In genomic region chr3:94310491-94310890, GRCm38 (mm10) we compare ENCODE assay signal across 9 mouse cellular contexts. TPM values are rescaled to one million over a fixed set of nuclear protein-coding genes. Genes with fewer than 3 reads are reported as not detected.
DNase-seq lines count a peak whose midpoint lies in the region; ATAC-seq and TF ChIP-seq lines count a peak whose summit lies in the region.
"Had no signal": no experiment of that assay in that cellular context is flagged by ENCODE, and none has a peak within 500 bp of the region (broad histone marks: within the 10 kb centered on the region; RNA-seq: fewer than 3 reads in every experiment).

No protein-coding gene starts in this region.

- ATAC-seq in heart, embryonic 14.5 days (ENCODE audit: insufficient number of reproducible peaks, insufficient read depth, low FRiP score, low read depth) = no peak
- ATAC-seq in heart, postnatal 0 days (ENCODE audit: insufficient read depth, low read depth) = no peak
- no peak for ATAC-seq in midbrain, embryonic 11.5 days (ENCODE audit: low FRiP score)

- no peak for TF ChIP-seq CTCF in heart, postnatal 0 days (IDR thresholded peaks at IDR 0.05; ENCODE audit: low read depth)

- WGBS in heart, embryonic 14.5 days = 36% methylated on average over 7 of the region's 7 CpGs
- 44% methylated on average over 7 of the region's 7 CpGs for WGBS in heart, postnatal 0 days
- whole genome bisulfite sequencing in midbrain, embryonic 11.5 days = 58% methylated on average over 7 of the region's 7 CpGs

- H3K4me1 ChIP-seq in heart, embryonic 14.5 days (ENCODE audit: control insufficient read depth in 2 of 2, insufficient read depth in 2 of 2, low read length in 2 of 2) = peaks cover 0 to 8% of the 10 kb centered on the region in 2 experiments; a peak in 2 of 4 replicates
- peaks cover 12% of the 10 kb centered on the region for H3K4me1 ChIP-seq in heart, postnatal 0 days (ENCODE audit: control insufficient read depth, insufficient read depth)
- no peaks in the 10 kb centered on the region for H3K4me1 ChIP-seq in midbrain, embryonic 11.5 days (ENCODE audit: control insufficient read depth, insufficient read depth, low read length)

- H3K27ac ChIP-seq in heart, embryonic 14.5 days (replicated peaks in 1 of 2; ENCODE audit: control insufficient read depth in 1 of 2, insufficient read depth in 1 of 2, low read depth in 2 of 2, low read length in 2 of 2) = peak overlapping the region; percentile 54 to 88
- peak overlapping the region; percentile 85 for H3K27ac ChIP-seq in heart, postnatal 0 days (ENCODE audit: low read depth)
- peak overlapping the region; percentile 30; the same call in 1 of the 2 replicates for H3K27ac ChIP-seq in midbrain, embryonic 11.5 days (ENCODE audit: low read depth, low read length)

- DNase-seq in heart, postnatal 25 days (ENCODE audit: low spot score) = no peak
- peak; percentile 6 for DNase-seq in ZHBTc4 (ENCODE audit: low read depth, low spot score)
- DNase-seq in heart, postnatal 0 days (ENCODE audit: low spot score) = no peak
- DNase-seq in midbrain, embryonic 11.5 days (ENCODE audit: low spot score, missing footprints) = peak; percentile 86
- DNase-seq in adrenal gland, postnatal 14 days = no peak
- no peak for DNase-seq in T-cell, adult 2 months (ENCODE audit: low spot score)
- no peak for DNase-seq in adrenal gland, adult 18-20 months (ENCODE audit: low spot score in 2 of 2)

- H3K9ac ChIP-seq in heart, embryonic 14.5 days (ENCODE audit: low read length) = peak overlapping the region; percentile 72
- H3K9ac ChIP-seq in heart, postnatal 0 days (replicated peaks; ENCODE audit: low read depth, low read length) = peak overlapping the region; percentile 71
- peak overlapping the region; percentile 63 for H3K9ac ChIP-seq in midbrain, embryonic 11.5 days (ENCODE audit: low read length)

- H3K36me3 ChIP-seq in heart, embryonic 14.5 days (ENCODE audit: control insufficient read depth, insufficient read depth, low read length) = no peaks in the 10 kb centered on the region
- no peaks in the 10 kb centered on the region for H3K36me3 ChIP-seq in heart, postnatal 0 days (replicated peaks; ENCODE audit: control insufficient read depth, insufficient read depth, low read length)
- H3K36me3 ChIP-seq in midbrain, embryonic 11.5 days (ENCODE audit: control insufficient read depth, insufficient read depth, low read length) = no peaks in the 10 kb centered on the region

- H3K27me3 ChIP-seq in heart, embryonic 14.5 days (ENCODE audit: control insufficient read depth, insufficient read depth, low read length) = no peaks in the 10 kb centered on the region
- H3K27me3 ChIP-seq in heart, postnatal 0 days (ENCODE audit: control insufficient read depth, insufficient read depth, low read length) = no peaks in the 10 kb centered on the region
- H3K27me3 ChIP-seq in midbrain, embryonic 11.5 days (ENCODE audit: control insufficient read depth, insufficient read depth, low read length) = no peaks in the 10 kb centered on the region

- peak overlapping the region; percentile 84 for H3K4me2 ChIP-seq in heart, embryonic 14.5 days (ENCODE audit: low read length)
- peak overlapping the region; percentile 80 for H3K4me2 ChIP-seq in heart, postnatal 0 days (ENCODE audit: low read depth, low read length)
- H3K4me2 ChIP-seq in midbrain, embryonic 11.5 days = peak overlapping the region; percentile 66

- intact Hi-C loops in heart, postnatal 25 days (cut with DNase I) = no loop called here

- peak overlapping the region; percentile 51 to 56 for H3K4me3 ChIP-seq in heart, embryonic 14.5 days (ENCODE audit: control insufficient read depth in 1 of 2, insufficient read depth in 1 of 2, low read depth in 1 of 2, low read length in 2 of 2)
- H3K4me3 ChIP-seq in heart, postnatal 0 days (ENCODE audit: low read depth, low read length) = peak overlapping the region; percentile 73
- H3K4me3 ChIP-seq in midbrain, embryonic 11.5 days (ENCODE audit: low read depth, low read length) = peak overlapping the region; percentile 42

- H3K9me3 ChIP-seq in heart, embryonic 14.5 days (ENCODE audit: control insufficient read depth, low read length) = no peaks in the 10 kb centered on the region
- H3K9me3 ChIP-seq in heart, postnatal 0 days (replicated peaks; ENCODE audit: control insufficient read depth, low read length) = no peaks in the 10 kb centered on the region
- no peaks in the 10 kb centered on the region for H3K9me3 ChIP-seq in midbrain, embryonic 11.5 days (ENCODE audit: control insufficient read depth, low read length)

- TF ChIP-seq EP300 in heart, postnatal 0 days (IDR thresholded peaks at IDR 0.05; ENCODE audit: low read depth) = no peak

RNA-seq across cellular contexts. Expression of gene Them4, which starts 0.6 kb away (rescaled TPM):
- polyA plus RNA-seq in heart, embryonic 14.5 days (2014; fragmentation: Nextera tagmentation; extraction: Ambion mirVana) = 11.1 and 15.7 TPM in 2 replicates
- total RNA-seq in heart, postnatal 25 days (2021) = 10 to 100 TPM; 17.5 TPM
- total RNA-seq in heart, postnatal 0 days (2014; rRNA removed; ENCODE audit: low replicate concordance) = 1.4 and 6.1 TPM in 2 replicates
- polyA plus RNA-seq in heart, postnatal 0 days (2015; fragmentation: Nextera tagmentation; extraction: Ambion mirVana) = 16.2 and 17.3 TPM in 2 replicates
- polyA plus RNA-seq in midbrain, embryonic 11.5 days (2014; fragmentation: Nextera tagmentation; extraction: Ambion mirVana) = 12.8 and 14.5 TPM in 2 replicates
- total RNA-seq in adrenal gland, postnatal 14 days (2021) = 9.9 and 10.2 TPM in 2 replicates
- total RNA-seq in adrenal gland, adult 18-20 months (2021) = 1 to 10 TPM; 7.5 to 9.7 TPM

RNA-seq across cellular contexts. Expression of gene Them5, which starts 31.4 kb away (rescaled TPM):
- not detected in 2 replicates for polyA plus RNA-seq in heart, embryonic 14.5 days (2014; fragmentation: Nextera tagmentation; extraction: Ambion mirVana)
- not detected for total RNA-seq in heart, postnatal 25 days (2021)
- not detected in 2 replicates for total RNA-seq in heart, postnatal 0 days (2014; rRNA removed; ENCODE audit: low replicate concordance)
- 0.10 TPM in 1 of 2 replicates, not detected in the other for polyA plus RNA-seq in heart, postnatal 0 days (2015; fragmentation: Nextera tagmentation; extraction: Ambion mirVana)
- 0.11 TPM in 1 of 2 replicates, not detected in the other for polyA plus RNA-seq in midbrain, embryonic 11.5 days (2014; fragmentation: Nextera tagmentation; extraction: Ambion mirVana)
- not detected in 2 replicates for total RNA-seq in adrenal gland, postnatal 14 days (2021)
- total RNA-seq in adrenal gland, adult 18-20 months (2021) = not detected
- total RNA-seq: layer of hippocampus, adult 18-20 months had no signal

RNA-seq across cellular contexts. Expression of gene Gm4778, which starts 46.7 kb away (rescaled TPM):
- polyA plus RNA-seq in heart, embryonic 14.5 days (2014; fragmentation: Nextera tagmentation; extraction: Ambion mirVana) = not detected in 2 replicates
- total RNA-seq in heart, postnatal 25 days (2021) = not detected
- total RNA-seq in heart, postnatal 0 days (2014; rRNA removed; ENCODE audit: low replicate concordance) = not detected in 2 replicates
- polyA plus RNA-seq in heart, postnatal 0 days (2015; fragmentation: Nextera tagmentation; extraction: Ambion mirVana) = not detected in 2 replicates
- not detected in 2 replicates for polyA plus RNA-seq in midbrain, embryonic 11.5 days (2014; fragmentation: Nextera tagmentation; extraction: Ambion mirVana)
- total RNA-seq in adrenal gland, postnatal 14 days (2021) = not detected in 2 replicates
- not detected for total RNA-seq in adrenal gland, adult 18-20 months (2021)
- total RNA-seq: layer of hippocampus, adult 18-20 months had no signal

RNA-seq across cellular contexts. Expression of gene C2cd4d, which starts 51.7 kb away (rescaled TPM):
- polyA plus RNA-seq in heart, embryonic 14.5 days (2014; fragmentation: Nextera tagmentation; extraction: Ambion mirVana) = 0.53 and 0.89 TPM in 2 replicates
- total RNA-seq in heart, postnatal 25 days (2021) = not detected
- not detected in 2 replicates for total RNA-seq in heart, postnatal 0 days (2014; rRNA removed; ENCODE audit: low replicate concordance)
- polyA plus RNA-seq in heart, postnatal 0 days (2015; fragmentation: Nextera tagmentation; extraction: Ambion mirVana) = 0.15 and 0.30 TPM in 2 replicates
- polyA plus RNA-seq in midbrain, embryonic 11.5 days (2014; fragmentation: Nextera tagmentation; extraction: Ambion mirVana) = 0.87 and 1.4 TPM in 2 replicates
- 0.41 and 0.56 TPM in 2 replicates for total RNA-seq in adrenal gland, postnatal 14 days (2021)
- under 1 TPM; 0.38 to 0.40 TPM for total RNA-seq in adrenal gland, adult 18-20 months (2021)

Comparison
In these comparisons a context has a peak if more than half of its experiments do, and no peak if none do; other contexts are left out.
1. H3K27ac ChIP-seq: peak in every context shown above with its lines; median percentile 85 in heart, postnatal 0 days; 71 in heart, embryonic 14.5 days; 30 in midbrain, embryonic 11.5 days.
2. DNase-seq: peak in ZHBTc4 (single experiment) and midbrain, embryonic 11.5 days (single experiment); none in heart, postnatal 25 days (single experiment), heart, postnatal 0 days (single experiment), adrenal gland, postnatal 14 days (single experiment), T-cell, adult 2 months (single experiment) and adrenal gland, adult 18-20 months (0 of 2).
3. Peak in every context shown above with its lines, with median percentiles within 50 percentile points of each other: H3K4me2 ChIP-seq, H3K4me3 ChIP-seq and H3K9ac ChIP-seq.